Mouse (Mus musculus): ENCODE results near the gene Zfand2a. TPM values are rescaled to one million over a fixed set of nuclear protein-coding genes. Genes with fewer than 3 reads are reported as not detected.
A peak's percentile ranks its signal among the peaks of the same experiment; 100 is the strongest.

The Zfand2a gene
- polyA plus RNA-seq, 1 experiment from 2014 or later: 5.7 TPM

DNA sequence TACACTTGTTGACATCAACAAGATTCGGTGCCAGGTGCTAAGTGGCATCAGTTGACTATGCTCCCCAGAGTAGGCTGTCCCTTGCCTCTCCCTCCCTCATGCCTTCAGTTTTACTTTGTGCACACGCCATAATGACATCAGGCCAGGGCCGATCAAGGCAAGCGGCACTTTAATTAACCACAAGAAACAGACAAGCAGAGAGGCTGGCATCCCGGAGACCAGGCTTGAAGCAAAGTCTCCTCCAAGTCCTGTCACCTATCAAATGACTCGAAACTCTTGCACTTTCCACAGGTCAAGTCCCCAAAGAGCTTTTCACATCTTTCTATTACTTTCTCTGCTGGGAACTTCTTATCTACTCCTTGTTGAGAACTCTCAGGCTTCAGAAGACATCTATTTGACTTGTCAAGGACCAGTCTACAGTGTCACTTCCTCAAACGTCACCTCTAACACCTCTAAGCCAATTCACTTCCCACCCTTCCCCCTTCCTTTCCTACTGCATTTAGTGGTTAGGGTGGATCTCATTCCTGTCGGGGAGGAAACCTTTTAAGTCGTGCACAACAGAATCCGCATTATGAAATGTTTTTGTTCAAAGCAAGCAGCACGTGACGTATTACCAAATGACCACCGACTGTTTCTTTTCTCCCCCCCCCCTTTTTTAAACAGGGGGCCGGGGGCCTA is 1.0 kb downstream of the Zfand2a start:
- H3K4me2 ChIP-seq (ENCODE audit: low read length): peak overlapping the region; percentile 63
- ATAC-seq (replicated peaks; ENCODE audit: low FRiP score, low TSS enrichment, low read depth) (no peak), DNase-seq (ENCODE audit: low spot score) (no peak)
- no peaks in the 10 kb centered on the region for H3K9me3 ChIP-seq (ENCODE audit: control insufficient read depth, low read length)
- H3K27me3 ChIP-seq (replicated peaks; ENCODE audit: control insufficient read depth, insufficient read depth, low read length): no peaks in the 10 kb centered on the region
- H3K4me3 ChIP-seq (ENCODE audit: low read depth, low read length): peak overlapping the region; percentile 97
- H3K36me3 ChIP-seq (ENCODE audit: control insufficient read depth, insufficient read depth, low read length): peaks cover 41% of the 10 kb centered on the region
- 62% methylated on average over 14 of the region's 14 CpGs for whole genome bisulfite sequencing
- no peak overlapping the region for H3K27ac ChIP-seq (ENCODE audit: low read depth)
- peak overlapping the region; percentile 80 for H3K9ac ChIP-seq (ENCODE audit: low read length)
- H3K4me1 ChIP-seq (replicated peaks; ENCODE audit: control insufficient read depth, insufficient read depth, low read length): peaks cover 9% of the 10 kb centered on the region

DNA sequence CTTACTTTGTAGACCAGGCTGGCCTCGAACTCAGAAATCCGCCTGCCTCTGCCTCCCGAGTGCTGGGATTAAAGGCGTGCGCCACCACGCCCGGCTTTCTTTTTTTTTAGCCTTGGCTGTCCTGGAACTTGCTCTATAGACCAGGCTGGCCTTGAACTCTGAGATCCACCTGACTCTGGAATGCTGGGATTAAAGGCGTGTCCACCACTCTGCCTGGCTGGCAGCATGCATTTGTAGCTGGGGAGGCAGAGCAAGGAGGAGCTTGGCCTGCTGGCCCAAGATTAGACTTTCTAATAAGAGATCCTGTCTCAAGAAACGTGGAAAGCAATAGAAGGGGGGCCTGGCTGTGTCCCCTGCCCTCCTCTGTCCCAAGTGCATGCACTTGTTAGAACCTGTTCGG is 3.9 kb downstream of the Zfand2a start:
- WGBS: 85% methylated on average over 9 of the region's 10 CpGs
- no peak for DNase-seq (ENCODE audit: low spot score)
- no peak overlapping the region for H3K9ac ChIP-seq (ENCODE audit: low read length)
- peaks cover 70% of the 10 kb centered on the region for H3K36me3 ChIP-seq (ENCODE audit: control insufficient read depth, insufficient read depth, low read length)
- ATAC-seq (replicated peaks; ENCODE audit: low FRiP score, low TSS enrichment, low read depth): no peak
- H3K4me3 ChIP-seq (ENCODE audit: low read depth, low read length): no peak overlapping the region
- peaks cover 9% of the 10 kb centered on the region for H3K4me1 ChIP-seq (replicated peaks; ENCODE audit: control insufficient read depth, insufficient read depth, low read length)
- H3K9me3 ChIP-seq (ENCODE audit: control insufficient read depth, low read length): no peaks in the 10 kb centered on the region
- H3K27ac ChIP-seq (ENCODE audit: low read depth): no peak overlapping the region
- no peaks in the 10 kb centered on the region for H3K27me3 ChIP-seq (replicated peaks; ENCODE audit: control insufficient read depth, insufficient read depth, low read length)
- H3K4me2 ChIP-seq (ENCODE audit: low read length): no peak overlapping the region

DNA sequence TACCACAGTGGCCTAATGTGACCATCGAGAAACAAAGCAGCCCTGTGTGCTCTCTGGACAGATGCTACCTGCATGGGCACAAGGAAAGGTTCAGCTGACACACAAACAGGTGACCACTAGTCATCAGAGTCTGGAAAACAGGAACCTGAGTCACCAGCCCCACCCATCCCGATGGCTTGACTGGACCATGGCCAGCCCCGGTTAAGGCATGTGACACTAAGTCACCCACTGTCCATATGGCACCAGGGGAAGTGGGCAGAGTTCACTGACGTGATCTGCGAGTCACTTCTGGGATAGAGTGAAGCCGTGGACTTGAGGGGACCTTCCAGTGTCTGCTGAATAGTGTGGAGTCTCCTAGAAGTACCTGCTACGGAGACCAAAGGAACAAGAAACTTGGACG is 5.3 kb downstream of the Zfand2a start:
- no peak overlapping the region for H3K4me3 ChIP-seq (ENCODE audit: low read depth, low read length)
- 92% methylated on average over 8 of the region's 8 CpGs for WGBS
- no peaks in the 10 kb centered on the region for H3K27me3 ChIP-seq (replicated peaks; ENCODE audit: control insufficient read depth, insufficient read depth, low read length)
- DNase-seq (ENCODE audit: low spot score) (no peak), ATAC-seq (replicated peaks; ENCODE audit: low FRiP score, low TSS enrichment, low read depth) (no peak)
- peaks cover 9% of the 10 kb centered on the region for H3K4me1 ChIP-seq (replicated peaks; ENCODE audit: control insufficient read depth, insufficient read depth, low read length)
- H3K4me2 ChIP-seq (ENCODE audit: low read length): no peak overlapping the region
- no peaks in the 10 kb centered on the region for H3K9me3 ChIP-seq (ENCODE audit: control insufficient read depth, low read length)
- no peak overlapping the region for H3K9ac ChIP-seq (ENCODE audit: low read length)
- H3K27ac ChIP-seq (ENCODE audit: low read depth): no peak overlapping the region
- peaks cover 83% of the 10 kb centered on the region for H3K36me3 ChIP-seq (ENCODE audit: control insufficient read depth, insufficient read depth, low read length)

DNA sequence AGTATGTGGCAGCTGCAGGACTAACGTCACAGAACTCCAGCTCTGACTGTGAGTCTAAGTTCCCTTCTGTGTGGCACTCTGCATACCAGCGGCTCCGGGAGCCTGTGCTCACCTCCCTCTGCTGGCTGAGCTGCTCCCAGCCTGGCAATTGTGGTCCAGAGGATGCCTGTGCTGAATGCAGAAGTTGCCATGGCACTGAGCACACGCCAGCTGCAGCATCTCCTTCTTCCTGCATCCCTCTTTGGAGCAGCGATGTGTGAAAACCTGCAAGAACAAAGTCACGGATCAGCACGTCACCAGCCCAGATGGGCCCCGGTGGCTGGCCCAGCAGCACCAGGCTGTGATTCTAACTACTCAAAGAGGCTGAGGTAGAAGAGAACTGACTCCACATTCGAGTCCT is 9.6 kb downstream of the Zfand2a start:
- H3K4me1 ChIP-seq (replicated peaks; ENCODE audit: control insufficient read depth, insufficient read depth, low read length): no peaks in the 10 kb centered on the region
- no peak for DNase-seq (ENCODE audit: low spot score)
- H3K36me3 ChIP-seq (ENCODE audit: control insufficient read depth, insufficient read depth, low read length): peaks cover 90% of the 10 kb centered on the region

DNA sequence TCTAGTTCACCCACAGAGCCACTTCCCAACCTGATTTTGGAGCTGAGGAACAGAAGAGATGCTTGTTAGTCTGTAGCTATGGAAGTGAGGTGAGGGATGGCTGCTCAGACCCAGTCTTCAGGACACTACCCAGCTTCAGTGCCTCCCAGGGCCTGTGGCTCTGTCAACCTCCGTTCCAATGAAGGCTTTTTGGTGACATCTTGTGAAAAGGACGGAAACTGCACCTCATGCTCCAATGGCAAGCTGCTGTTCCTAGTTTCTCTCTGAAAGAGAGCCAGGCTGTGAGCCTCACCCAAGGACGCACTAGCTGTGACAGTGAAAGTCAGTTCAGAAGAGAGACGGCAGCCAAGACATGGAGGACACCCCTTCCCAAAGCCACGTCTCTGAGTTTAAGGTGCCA is 16.4 kb downstream of the Zfand2a start:
- DNase-seq (ENCODE audit: low spot score): no peak
- no peak overlapping the region for H3K4me3 ChIP-seq (ENCODE audit: low read depth, low read length)

More for the DNA sequence above, 9.6 kb downstream of the Zfand2a start:
- Histone ChIP-seq H3K4me2 (ENCODE audit: low read length) (no peak overlapping the region), H3K4me3 (ENCODE audit: low read depth, low read length) (no peak overlapping the region), H3K27me3 (replicated peaks; ENCODE audit: control insufficient read depth, insufficient read depth, low read length) (no peaks in the 10 kb centered on the region), H3K9me3 (ENCODE audit: control insufficient read depth, low read length) (no peaks in the 10 kb centered on the region), H3K27ac (ENCODE audit: low read depth) (no peak overlapping the region), H3K9ac (ENCODE audit: low read length) (no peak overlapping the region)
- ATAC-seq (replicated peaks; ENCODE audit: low FRiP score, low TSS enrichment, low read depth): no peak
- 88% methylated on average over 9 of the region's 9 CpGs for WGBS

DNA sequence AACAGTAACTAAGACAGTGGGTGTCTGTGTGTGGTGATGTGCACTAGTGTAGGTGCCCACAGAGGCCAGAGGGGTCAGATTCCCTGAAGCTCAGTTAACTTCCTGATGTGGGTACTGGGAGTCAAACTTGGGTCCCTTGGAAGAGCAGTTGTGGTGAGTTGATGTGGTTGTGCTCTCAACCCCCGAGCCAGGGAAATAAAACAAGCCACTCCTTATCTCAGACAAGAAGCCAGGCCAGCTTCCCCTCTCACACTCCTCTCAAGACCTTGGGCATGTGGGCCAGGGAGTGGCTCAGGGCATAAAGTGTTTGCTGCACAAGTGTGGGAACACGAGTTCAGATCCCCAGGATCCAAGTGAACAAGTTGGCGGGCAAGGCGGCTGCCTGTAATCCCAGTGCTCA is 17.5 kb downstream of the Zfand2a start:
- ATAC-seq (replicated peaks; ENCODE audit: low FRiP score, low TSS enrichment, low read depth) (no peak), DNase-seq (ENCODE audit: low spot score) (no peak)
- Histone ChIP-seq H3K4me3 (ENCODE audit: low read depth, low read length) (no peak overlapping the region), H3K9ac (ENCODE audit: low read length) (no peak overlapping the region), H3K4me2 (ENCODE audit: low read length) (no peak overlapping the region), H3K4me1 (replicated peaks; ENCODE audit: control insufficient read depth, insufficient read depth, low read length) (no peaks in the 10 kb centered on the region), H3K9me3 (ENCODE audit: control insufficient read depth, low read length) (no peaks in the 10 kb centered on the region), H3K27me3 (replicated peaks; ENCODE audit: control insufficient read depth, insufficient read depth, low read length) (no peaks in the 10 kb centered on the region), H3K27ac (ENCODE audit: low read depth) (no peak overlapping the region), H3K36me3 (ENCODE audit: control insufficient read depth, insufficient read depth, low read length) (peaks cover 11% of the 10 kb centered on the region)
- WGBS: 71% methylated on average over 4 of the region's 4 CpGs

More for the DNA sequence above, 16.4 kb downstream of the Zfand2a start:
- Histone ChIP-seq H3K27me3 (replicated peaks; ENCODE audit: control insufficient read depth, insufficient read depth, low read length) (no peaks in the 10 kb centered on the region), H3K9ac (ENCODE audit: low read length) (no peak overlapping the region), H3K36me3 (ENCODE audit: control insufficient read depth, insufficient read depth, low read length) (peaks cover 23% of the 10 kb centered on the region), H3K27ac (ENCODE audit: low read depth) (no peak overlapping the region), H3K9me3 (ENCODE audit: control insufficient read depth, low read length) (no peaks in the 10 kb centered on the region), H3K4me2 (ENCODE audit: low read length) (no peak overlapping the region), H3K4me1 (replicated peaks; ENCODE audit: control insufficient read depth, insufficient read depth, low read length) (no peaks in the 10 kb centered on the region)
- WGBS: 50% methylated on average over 5 of the region's 5 CpGs
- ATAC-seq (replicated peaks; ENCODE audit: low FRiP score, low TSS enrichment, low read depth): no peak

DNA sequence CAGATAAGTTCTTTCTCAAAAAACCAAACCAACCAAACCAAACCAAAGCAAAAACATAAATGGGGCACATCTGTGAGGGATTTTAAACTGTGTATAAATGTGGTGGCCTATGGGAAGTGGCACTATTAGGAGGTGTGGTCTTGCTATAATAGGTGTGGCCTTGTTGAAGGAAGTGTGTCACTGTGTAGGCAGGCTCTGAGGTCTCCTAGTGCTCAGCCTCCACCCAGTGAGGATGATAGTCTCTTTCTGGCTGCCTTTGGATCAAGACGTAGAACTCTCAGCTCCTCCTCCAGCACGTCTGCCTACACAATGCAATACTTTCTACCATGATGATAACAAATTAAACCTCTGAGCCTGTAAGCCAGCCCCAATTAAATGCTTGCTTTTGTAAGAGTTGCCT is 18.0 kb downstream of the Zfand2a start:
- Histone ChIP-seq H3K9me3 (ENCODE audit: control insufficient read depth, low read length) (no peaks in the 10 kb centered on the region), H3K4me3 (ENCODE audit: low read depth, low read length) (no peak overlapping the region), H3K9ac (ENCODE audit: low read length) (no peak overlapping the region), H3K27ac (ENCODE audit: low read depth) (no peak overlapping the region), H3K4me1 (replicated peaks; ENCODE audit: control insufficient read depth, insufficient read depth, low read length) (no peaks in the 10 kb centered on the region), H3K4me2 (ENCODE audit: low read length) (no peak overlapping the region), H3K36me3 (ENCODE audit: control insufficient read depth, insufficient read depth, low read length) (peaks cover 7% of the 10 kb centered on the region), H3K27me3 (replicated peaks; ENCODE audit: control insufficient read depth, insufficient read depth, low read length) (no peaks in the 10 kb centered on the region)
- WGBS: 74% methylated on average over 2 of the region's 2 CpGs
- DNase-seq (ENCODE audit: low spot score) (no peak), ATAC-seq (replicated peaks; ENCODE audit: low FRiP score, low TSS enrichment, low read depth) (no peak)

DNA sequence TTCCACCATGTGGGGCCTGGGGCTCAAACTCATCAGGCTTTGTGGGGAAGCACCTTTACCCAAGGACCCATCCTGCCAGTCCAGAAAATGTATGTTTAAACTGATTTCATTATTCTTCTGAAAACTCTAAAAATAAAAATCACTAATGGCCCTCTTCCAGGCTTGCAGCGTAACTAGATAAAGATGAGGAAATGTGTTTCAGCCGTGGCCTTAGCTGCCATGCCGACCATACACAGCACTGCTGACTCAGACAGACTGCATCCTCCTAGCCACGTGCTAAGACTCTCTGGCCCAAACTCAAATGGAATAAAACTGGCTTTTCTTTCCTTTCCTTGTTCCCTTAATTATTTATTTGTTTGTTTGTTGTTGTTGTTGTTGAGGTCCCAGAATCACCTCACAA is 19.5 kb downstream of the Zfand2a start:
- peaks cover under 1% of the 10 kb centered on the region; the same call in 1 of the 2 replicates for H3K4me1 ChIP-seq (replicated peaks; ENCODE audit: control insufficient read depth, insufficient read depth, low read length)
- 67% methylated on average over 4 of the region's 4 CpGs for WGBS
- H3K27me3 ChIP-seq (replicated peaks; ENCODE audit: control insufficient read depth, insufficient read depth, low read length): no peaks in the 10 kb centered on the region
- H3K36me3 ChIP-seq (ENCODE audit: control insufficient read depth, insufficient read depth, low read length): no peaks in the 10 kb centered on the region
- no peak overlapping the region for H3K4me3 ChIP-seq (ENCODE audit: low read depth, low read length)
- ATAC-seq (replicated peaks; ENCODE audit: low FRiP score, low TSS enrichment, low read depth): no peak
- no peak overlapping the region for H3K4me2 ChIP-seq (ENCODE audit: low read length)
- H3K27ac ChIP-seq (ENCODE audit: low read depth): no peak overlapping the region
- H3K9ac ChIP-seq (ENCODE audit: low read length): no peak overlapping the region
- no peak for DNase-seq (ENCODE audit: low spot score)
- no peaks in the 10 kb centered on the region for H3K9me3 ChIP-seq (ENCODE audit: control insufficient read depth, low read length)

DNA sequence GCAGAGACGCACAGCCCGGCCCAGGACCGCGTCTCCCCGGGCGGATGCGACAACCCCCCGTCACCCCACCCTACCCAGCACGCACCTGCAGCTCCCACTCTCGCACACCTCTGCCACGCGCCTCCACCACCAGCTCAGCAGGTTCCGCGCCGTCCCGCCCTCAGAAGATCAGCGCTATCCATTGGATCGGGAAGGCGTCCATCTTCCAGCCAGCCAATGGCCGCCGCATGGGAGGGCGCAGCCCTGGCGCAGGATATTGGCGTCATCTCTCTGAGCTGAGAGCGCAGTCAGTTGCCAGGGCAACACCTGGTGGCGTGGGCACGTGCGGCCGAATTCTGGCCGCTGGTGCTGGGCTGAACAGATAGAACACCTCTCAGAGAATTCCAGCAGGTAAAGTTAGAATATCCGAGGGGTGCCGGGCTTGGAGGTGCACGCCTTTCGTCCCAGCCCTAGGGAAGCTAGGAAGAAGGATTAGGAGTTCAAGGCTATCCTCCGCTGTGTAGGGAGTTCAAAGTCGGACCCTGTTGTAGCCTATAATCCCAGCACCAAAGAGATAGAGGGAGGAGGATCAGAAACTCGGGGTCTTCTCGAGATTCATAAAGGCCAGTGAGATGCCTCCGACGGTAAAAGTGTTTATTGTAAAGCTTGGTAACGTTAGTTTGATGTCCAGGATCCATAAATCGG is 23.8 kb downstream of the Zfand2a start, which contains the start of gene 3110082I17Rik:
Gene 3110082I17Rik (minus strand): TSS at position 144 of the 684 bp plus-strand sequence.
- peak within 1 kb of the TSS; percentile 63 for H3K9ac ChIP-seq (ENCODE audit: low read length)
- peak within 1 kb of the TSS; percentile 68 for H3K4me3 ChIP-seq (ENCODE audit: low read depth, low read length)
- no peak within 1 kb of the TSS for H3K27ac ChIP-seq (ENCODE audit: low read depth)
- 3% methylated on average over 41 of the region's 42 CpGs for WGBS
- peaks cover 7% of the 10 kb centered on the region; the same call in 1 of the 2 replicates for H3K4me1 ChIP-seq (replicated peaks; ENCODE audit: control insufficient read depth, insufficient read depth, low read length)
- 0 out of 2 replicates have a peak, but pooled peaks cover 1% of the 10 kb centered on the region for H3K36me3 ChIP-seq (ENCODE audit: control insufficient read depth, insufficient read depth, low read length)
- H3K27me3 ChIP-seq (replicated peaks; ENCODE audit: control insufficient read depth, insufficient read depth, low read length): no peaks in the 10 kb centered on the region
- peak within 1 kb of the TSS; percentile 89 for H3K4me2 ChIP-seq (ENCODE audit: low read length)
- H3K9me3 ChIP-seq (ENCODE audit: control insufficient read depth, low read length): no peaks in the 10 kb centered on the region
- ATAC-seq (replicated peaks; ENCODE audit: low FRiP score, low TSS enrichment, low read depth): peak; percentile 99
- peak; percentile 100 for DNase-seq (ENCODE audit: low spot score)
